Mouse (Mus musculus) large intestine, adult 2 months (tissue): ENCODE results near the gene Vav2. TPM values are rescaled to one million over a fixed set of nuclear protein-coding genes. Genes with fewer than 3 reads are reported as not detected.

ENCODE experiments used
- DNase-seq: peaks from one replicate; pipeline ENCODE4 v3.0.0-alpha.2; 2012; ENCODE audit warnings: low read depth, low spot score
- WGBS: fragments of 180-500 bp; shearing (Covaris S2); methylation state at CpG from one replicate; pipeline ENCODE4 v1.1.7; 2018; 5-methylcytosine and 5-hydroxymethylcytosine counted together
- polyA plus RNA-seq: library from polyadenylated mRNA; depleted of rRNA; stranded (reverse); fragments of >200 nt; gene quantifications from 2 replicates; pipeline ENCODE4 v1.2.3, GENCODE M21; 2012

Gene Vav2
- polyA plus RNA-seq, 1 experiment: 24.0 TPM

DNA sequence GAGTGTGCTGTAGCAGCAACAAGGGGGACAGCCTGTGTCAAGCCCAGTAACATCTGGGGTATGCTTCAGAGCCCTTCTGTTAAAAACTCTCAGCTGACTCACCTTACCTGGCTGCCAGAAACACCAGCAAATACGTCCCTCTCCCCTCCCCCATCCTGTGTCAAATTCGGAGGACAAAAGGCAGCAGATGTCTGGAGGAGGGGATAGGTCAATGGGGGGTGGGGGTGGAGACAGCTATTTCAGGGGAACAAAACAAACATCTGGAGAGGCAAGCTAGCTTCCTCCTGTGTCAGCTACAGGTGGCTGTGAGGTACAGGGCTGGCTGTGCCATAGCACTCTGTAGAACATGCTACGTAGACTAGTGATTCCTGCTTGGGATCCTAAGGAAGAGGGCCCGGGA, 49.0 kb downstream of the Vav2 start:
- WGBS: 46% methylated on average over 4 of the region's 4 CpGs
- no peak for DNase-seq

DNA sequence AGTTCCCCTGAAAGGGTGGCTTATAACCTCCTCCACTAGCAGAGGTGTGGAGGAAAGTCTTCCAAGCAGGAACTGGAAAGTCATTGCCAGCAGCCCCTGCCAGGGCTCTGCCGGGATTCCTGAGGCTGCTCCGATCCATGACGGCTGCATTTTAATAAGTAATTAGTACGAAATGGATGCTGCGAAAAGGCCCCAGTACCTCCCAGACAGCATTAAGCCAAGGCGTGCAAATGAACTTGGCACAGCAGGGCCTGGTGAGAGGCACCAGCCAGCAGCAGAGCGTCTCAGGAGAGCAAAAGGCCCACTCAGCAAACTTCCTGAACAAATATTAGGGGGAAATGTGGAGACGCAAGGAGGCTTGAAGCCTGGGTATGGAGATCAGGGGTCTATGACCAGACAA, 49.7 kb downstream of the Vav2 start:
- 83% methylated on average over 8 of the region's 8 CpGs for WGBS
- DNase-seq: no peak

DNA sequence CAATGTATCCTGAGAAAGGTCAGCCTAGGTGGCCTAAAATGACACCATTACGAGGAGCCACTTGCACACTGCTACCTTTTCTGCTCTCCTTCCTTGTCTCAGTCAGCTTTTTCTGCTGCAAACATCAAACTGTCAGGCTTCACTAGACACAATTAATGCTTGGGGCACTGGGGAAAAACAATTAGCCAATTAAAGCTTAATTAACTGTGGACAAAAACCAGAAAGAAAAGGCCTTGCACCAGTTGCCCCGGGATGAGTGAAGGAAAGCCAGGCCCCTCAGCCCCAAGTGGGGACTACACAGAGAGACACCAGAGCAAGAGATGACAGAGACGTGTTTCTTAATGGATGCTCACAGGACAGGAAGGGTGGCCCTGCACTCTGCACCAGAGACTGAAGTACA, 51.7 kb downstream of the Vav2 start:
- WGBS: 59% methylated on average over 3 of the region's 3 CpGs
- DNase-seq: no peak

DNA sequence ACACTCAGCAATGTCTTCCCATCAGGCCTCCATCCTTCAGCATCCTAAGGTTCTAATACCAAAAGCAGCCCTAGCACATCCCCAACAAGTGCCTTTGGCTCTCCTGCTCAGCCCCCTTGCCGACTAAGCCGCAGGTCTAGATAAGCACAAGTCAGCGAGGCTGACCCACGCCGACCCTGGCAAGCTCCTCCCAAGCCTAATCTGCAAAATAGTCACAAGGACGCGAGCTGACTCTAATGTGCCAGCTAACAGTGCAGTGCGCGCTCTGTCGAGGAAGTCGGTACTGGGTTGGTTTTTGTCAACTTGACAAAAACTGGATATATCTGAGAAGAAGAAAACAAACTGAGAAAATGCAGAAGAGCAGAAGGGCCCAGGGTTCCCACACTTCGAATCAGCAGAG, 53.5 kb downstream of the Vav2 start:
- DNase-seq: no peak
- WGBS: 65% methylated on average over 12 of the region's 12 CpGs

DNA sequence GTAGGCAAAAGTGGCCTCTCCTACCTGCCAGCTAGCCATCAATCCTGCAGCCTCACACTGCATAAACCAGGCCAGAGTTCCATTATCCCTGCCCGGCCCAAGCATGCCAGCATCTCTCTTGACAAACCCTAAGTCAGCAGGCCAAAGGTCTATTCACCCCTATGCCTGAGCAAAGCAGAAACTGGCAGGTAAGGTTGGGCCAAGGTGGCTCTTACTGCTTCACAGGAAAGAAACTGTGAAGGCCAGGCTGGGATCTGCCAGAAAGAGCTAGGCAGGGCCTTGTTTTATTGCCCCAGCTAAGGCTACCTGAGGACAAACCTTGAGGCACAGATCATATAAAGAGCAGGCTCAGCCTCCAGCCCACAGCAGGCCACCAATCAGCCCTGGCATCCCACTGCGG, 55.4 kb downstream of the Vav2 start:
- DNase-seq: peak; percentile 44
- WGBS: 46% methylated on average over 2 of the region's 2 CpGs

DNA sequence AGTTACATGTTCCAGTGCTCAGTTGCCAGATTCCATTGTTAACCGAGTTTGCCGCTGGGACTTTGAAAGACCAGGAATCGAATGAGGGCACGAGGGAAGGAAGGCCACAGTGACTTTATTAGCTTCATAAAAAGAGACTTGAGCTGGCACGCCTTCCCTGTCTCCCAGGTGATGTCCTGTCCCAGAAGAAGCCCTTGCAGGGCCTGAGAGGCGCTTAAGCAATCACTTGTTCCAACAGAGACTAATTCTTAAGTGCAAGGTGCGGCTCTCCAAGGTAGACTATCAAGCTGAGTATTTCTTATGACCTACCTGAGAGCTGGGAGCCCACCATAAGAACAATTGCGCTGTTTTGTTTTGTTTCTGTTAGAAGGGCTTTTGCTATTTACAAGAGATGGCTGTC, 57.9 kb downstream of the Vav2 start:
- peak; percentile 32 for DNase-seq
- WGBS: 37% methylated on average over 8 of the region's 8 CpGs

DNA sequence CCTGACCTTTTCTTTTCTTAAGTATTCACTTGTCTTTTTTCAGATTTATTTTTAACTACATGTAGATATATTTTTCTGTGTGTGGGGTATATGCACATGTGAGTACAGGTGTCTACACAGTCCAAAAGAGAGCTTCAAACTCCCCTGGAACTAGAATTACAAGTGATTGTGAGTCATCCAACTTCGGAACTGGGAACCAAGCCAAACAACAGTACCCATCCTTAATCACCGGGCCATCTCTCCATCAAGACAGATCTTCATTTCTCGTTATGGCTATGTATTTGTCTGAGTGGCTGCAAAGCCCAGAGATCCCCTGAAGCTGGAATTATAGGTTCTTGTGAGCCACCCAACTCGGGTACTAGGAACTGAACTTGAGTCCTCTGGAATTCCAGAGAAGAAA, 61.5 kb downstream of the Vav2 start:
- DNase-seq: no peak
- 39% methylated on average over 4 of the region's 4 CpGs for WGBS

DNA sequence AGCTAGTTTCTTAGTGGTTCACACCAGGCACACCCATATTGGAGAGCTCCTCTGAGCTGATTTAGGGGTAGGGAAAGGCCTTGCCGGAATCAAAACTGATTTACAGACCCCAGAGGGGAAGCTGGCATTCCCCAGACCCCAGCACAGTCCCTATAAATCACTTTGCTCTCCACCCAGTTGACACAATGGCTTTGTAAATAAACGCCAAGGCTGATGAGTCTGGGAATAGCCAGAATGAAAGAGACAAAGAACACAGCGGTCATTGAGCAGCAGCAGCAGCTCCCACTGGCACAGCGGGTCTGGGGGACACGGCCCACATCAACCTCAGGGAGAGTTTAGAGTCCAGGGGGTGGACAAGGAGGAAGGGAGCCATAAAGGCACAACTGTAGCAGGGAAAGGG, 65.0 kb downstream of the Vav2 start:
- DNase-seq: no peak
- WGBS: 53% methylated on average over 5 of the region's 5 CpGs

DNA sequence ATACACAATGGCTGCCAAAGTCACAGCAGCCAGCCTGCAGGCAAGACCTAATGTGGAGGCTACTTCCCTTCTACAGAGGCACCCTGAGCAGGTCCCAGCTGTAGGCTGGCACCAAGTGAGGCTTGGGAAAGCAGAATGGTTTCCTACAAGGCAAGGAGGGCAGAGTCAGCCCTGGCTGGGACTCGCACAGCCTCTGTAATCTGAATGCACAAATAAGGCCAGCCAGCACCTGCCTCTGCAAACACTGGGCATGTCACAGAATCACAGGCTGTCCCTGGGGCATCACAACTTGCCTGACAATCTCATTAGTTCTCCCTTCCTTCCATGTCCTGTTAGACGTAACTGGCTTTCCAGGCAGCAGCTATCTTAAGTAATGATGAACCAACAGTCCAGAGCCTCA, 68.4 kb downstream of the Vav2 start:
- no peak for DNase-seq

DNA sequence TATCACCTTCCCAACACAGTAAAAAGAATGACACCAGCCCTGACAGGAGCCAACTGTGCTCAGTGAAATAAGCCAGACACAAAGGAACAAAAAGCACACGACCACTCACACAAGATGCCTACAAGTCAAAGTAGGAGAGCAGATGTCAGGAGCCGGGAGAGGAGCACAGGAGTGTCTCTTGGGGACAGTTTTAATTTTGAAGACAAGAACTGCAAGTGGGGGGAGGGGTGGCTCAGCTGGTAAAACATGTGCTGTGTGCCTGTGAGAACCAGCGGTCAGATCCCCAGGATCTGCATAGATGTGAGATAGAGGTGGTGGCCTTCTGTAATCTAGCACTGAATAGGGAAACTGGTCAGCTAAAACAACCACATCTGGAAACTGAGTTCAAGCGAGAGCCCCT, 71.1 kb downstream of the Vav2 start:
- DNase-seq: no peak
- 77% methylated on average over 4 of the region's 4 CpGs for WGBS

More for the DNA sequence above, 68.4 kb downstream of the Vav2 start:
- 69% methylated on average over 2 of the region's 2 CpGs for WGBS

DNA sequence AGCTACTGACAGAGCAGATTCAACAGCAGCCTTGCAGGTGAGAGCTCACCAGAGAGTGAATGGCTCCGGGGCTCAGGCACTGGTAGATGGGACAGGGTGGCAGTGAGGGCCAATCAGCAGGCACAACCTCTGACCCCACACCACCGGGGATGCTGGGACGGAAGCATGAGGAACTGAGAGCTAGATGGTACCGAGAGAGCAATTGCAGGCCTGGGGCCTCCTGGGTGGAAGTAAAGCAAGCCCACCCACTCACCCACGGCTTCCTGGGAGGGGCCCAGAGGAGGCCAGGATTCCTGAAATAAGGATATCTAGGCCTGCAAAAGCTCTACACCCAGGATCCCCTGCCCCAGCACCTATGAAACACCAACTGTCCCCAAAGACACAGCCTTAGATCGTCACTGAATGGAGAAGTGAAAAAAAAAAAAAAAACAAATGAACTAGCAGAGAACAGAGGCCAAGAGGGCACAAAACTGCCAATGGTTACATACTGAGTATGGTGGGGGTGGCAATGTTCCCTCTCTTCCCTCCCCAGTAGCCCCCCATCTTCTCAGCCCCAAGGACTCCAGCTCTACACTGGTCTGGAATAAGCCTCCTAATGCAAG, 72.1 kb downstream of the Vav2 start:
- WGBS: 74% methylated on average over 6 of the region's 6 CpGs
- DNase-seq: no peak

DNA sequence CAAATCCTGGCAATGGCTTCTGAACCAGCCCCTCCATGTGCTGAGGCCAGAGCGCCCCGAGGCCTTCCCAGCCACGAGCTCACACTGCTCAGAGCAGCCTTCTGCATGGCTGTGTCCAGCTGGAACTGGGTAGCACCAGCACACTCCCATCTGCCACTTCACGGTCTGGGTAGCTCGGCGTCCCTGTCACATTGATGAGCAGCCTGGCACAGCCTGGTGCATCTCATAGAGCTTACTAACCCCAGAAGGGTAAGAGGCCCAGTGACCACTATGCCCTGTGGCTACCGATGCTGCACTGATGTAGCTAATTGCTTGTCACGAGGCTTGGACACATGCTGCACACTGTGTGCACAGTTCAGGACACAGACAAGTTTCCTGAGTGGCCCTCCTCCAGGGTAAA, 74.1 kb downstream of the Vav2 start:
- DNase-seq: no peak
- 85% methylated on average over 8 of the region's 8 CpGs for WGBS

DNA sequence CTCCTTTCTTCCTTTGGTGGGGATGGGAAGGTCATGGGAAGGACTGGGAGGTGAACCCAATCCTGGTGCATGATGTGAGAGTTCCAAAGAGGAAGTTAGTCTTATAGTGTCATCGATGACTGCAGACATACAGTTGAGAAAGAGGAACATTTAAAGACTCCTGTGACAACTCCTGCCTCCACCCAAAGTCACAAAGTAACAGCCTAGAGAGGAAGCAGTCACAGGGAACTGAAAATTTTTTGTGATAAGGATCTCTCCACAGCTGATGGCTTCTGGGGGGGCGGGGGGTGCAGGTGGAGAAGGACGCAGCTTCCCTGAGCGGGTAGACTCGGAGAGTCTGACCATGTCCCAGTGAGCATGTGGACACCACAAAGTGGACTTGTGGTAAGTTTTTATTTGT, 76.5 kb downstream of the Vav2 start:
- WGBS: 87% methylated on average over 5 of the region's 5 CpGs

DNA sequence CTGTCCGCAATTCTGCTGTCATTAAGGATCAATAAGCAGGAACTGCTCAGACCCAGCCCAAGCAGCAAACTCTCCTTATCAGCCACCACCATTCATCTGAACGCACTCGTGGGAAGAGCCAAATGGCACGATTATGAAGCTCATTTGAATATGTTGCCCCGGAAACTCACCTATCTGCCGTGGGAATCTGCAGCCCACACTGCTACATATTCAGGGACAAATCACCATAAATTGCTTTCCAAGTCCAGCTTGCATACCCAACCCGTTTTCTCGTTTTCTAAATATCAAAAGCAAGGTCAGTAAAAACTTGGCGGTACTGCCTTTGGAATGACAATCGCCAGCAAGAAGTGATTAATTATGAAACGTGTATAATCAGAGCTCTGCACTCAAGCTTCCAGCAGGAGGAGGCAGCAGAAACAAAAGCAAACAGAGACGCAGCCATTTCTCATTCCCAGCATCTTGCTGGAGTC, 82.8 kb downstream of the Vav2 start:
- WGBS: 51% methylated on average over 12 of the region's 12 CpGs

More for the DNA sequence above, 76.5 kb downstream of the Vav2 start:
- DNase-seq: no peak

DNA sequence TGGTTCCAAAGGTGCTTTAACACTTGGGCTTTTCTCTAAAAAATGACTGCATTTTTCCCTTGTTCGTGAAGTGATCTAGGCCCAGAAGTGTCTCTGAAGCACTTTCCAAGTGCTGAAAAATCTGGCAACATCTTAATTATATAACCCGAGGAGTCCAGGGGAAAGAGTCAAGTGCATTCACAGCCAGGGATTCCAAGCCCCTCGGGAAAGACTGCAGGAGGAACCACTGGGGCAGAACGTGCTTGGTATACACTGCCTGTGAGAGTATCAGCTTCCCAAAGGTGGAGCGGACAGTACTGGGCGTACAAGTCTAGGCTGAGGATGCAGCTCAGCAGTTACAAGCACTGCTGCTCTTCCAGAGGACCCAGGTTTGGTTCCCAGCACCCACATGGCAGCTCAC, 86.2 kb downstream of the Vav2 start:
- 82% methylated on average over 6 of the region's 6 CpGs for WGBS
- DNase-seq: no peak

More for the DNA sequence above, 82.8 kb downstream of the Vav2 start:
- DNase-seq: no peak

DNA sequence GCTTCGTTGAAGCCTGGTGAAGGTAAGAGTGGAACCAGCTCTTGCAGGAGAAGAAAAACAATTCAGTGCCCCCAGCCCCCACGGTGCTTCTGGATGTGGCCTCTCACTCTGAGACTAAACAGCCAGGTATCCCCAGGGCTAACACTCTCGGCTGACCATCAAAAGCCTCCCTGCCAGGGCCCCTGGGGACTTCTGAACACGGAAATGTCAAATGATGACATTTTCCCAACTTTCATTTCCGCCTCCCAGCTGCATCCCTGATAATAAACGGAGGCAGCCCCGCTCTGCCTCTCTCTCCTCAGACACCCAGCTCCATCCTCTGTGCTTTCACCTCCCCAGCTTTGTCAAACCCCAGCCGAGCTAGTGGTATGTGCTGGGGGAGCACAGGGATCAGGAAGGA, 87.8 kb downstream of the Vav2 start:
- WGBS: 54% methylated on average over 8 of the region's 8 CpGs
- no peak for DNase-seq

DNA sequence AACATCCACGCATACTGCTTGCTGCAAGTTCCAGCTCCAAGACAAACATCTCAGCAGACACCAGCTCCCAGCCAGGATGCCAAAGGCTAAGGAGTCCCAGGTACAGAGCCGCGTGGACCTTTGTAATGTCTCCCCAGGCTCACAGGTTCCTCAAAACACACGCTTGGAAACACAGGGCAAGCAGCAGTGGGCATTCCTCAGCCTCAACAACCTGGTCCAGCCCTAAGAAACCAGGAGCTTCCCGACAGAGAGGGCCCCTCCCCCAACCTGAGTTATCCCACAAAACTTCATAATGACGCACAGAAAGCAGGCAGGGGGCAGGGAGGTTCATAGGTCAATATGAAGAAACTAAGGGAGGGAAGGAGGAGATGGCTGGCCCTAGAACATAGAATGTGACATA, 89.6 kb downstream of the Vav2 start:
- 69% methylated on average over 6 of the region's 6 CpGs for WGBS
- DNase-seq: no peak

DNA sequence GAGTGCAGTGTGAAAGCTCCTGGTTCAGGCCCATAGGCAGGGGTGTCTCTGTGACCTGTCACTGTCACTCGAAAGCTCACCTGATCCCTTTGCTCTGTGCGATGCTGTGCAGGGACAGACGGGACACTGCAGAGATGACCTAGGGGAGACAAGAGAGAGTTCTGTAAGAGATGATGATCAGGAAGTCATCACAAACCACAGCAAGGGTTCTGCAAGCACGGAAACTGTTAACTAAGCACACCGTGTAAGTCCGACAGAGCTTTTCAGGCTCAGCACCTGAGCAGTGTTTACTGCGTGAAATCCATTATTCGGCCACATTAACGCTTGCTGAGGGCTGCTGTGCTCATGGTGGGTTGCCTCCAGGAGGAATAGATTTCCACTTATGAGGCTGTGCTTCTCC, 90.2 kb downstream of the Vav2 start:
- WGBS: 88% methylated on average over 9 of the region's 9 CpGs

DNA sequence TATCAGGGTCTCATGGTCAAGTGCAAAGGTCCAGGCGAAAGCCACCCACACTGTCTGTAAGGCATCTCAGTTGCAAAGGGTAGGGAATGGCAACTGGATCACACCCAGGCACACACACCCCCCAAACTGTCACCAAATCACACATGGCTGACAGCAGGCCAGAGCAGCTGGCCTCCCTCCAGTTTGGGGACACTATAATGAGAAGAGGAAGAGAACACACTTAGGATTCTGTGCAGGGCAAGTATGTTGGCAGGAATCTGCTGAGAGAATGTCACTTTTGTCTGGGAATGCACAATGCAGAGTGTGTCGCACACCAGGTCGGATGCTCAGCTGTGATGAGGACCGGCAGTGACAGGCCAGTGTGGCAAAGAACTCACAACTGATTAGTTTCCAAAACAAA, 92.0 kb downstream of the Vav2 start:
- no peak for DNase-seq
- WGBS: 91% methylated on average over 4 of the region's 4 CpGs

More for the DNA sequence above, 90.2 kb downstream of the Vav2 start:
- no peak for DNase-seq

DNA sequence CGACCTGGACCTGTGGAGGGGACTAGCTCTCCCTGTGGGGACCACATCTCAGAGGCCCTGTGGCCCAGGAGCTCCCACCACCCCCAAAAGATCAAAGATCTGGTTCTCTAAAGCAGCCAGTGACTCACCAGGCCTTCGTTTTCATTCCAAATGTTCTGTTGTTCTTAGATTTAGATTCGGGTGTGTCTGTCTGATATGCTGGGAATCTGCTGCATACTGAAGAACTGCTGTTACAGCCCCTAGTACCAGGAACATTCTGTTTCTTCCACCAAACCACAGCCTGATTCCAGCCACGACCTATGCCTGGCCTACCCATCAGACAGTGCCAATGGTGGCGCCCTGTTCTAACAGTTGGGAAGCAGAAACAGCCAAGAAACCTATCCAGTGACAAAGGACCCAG, 95.3 kb downstream of the Vav2 start:
- WGBS: 64% methylated on average over 5 of the region's 5 CpGs
- DNase-seq: no peak

DNA sequence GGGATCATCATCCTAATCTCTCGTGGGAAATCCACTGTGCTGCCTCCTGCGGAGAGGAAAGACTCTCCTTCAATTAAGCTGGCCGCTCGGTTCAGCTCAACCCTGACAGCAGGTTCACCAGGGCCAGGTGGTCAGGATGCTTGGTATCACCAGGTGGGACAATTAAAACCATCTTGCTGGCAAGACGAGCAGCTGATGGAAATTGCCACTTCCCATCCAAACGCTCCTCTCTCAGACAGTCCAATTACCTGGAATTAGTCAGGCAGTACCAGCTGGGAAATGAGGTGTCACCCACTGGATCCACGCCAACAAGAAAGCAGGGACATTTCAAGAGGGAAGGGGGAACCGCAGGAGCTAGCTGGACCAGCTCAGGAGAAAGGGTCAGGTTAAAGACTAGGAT, 96.4 kb downstream of the Vav2 start:
- DNase-seq: no peak

DNA sequence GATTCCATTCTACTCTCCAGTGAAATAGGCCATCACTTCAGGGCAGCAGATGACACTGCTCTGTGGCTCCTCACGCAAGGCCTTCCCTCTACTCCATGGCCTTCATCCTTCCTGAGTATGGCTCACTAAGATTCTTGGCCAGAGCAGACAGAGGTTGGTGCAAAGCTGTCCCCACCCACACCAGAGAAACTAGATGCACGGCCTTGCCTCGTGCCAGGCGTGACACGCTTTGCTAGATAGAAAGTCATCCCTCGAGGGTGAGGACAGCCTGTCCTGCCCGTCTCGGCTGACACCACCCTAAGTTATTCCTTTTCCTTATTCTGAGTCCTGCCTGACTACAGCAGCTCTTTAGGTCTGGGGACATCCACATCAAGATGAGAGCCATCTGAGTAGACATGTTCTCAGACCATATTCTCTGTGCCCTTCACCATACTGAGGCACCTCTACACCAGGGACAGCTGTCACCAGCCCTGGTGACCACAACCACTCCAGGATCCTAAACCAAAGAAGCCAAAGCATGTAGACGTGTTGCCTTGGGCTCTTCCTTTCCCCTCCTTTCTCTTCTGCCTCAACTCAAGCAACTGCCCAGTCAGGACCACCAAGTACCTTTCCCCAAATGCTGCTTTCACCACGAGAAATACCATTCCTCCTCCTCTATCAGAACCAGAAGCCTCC, 97.3 kb downstream of the Vav2 start:
- 84% methylated on average over 10 of the region's 10 CpGs for whole genome bisulfite sequencing
- no peak for DNase-seq

More for the DNA sequence above, 96.4 kb downstream of the Vav2 start:
- 79% methylated on average over 8 of the region's 8 CpGs for WGBS
